Mouse (Mus musculus): Measurements from ENCODE around the gene Slc16a1.
"Not testable (repeated sequence)": the region's sequence is repeated elsewhere in the genome, so short reads cannot be mapped to it uniquely, and the experiment has no call there.

The Slc16a1 gene

GRCm38 (mm10) chr3:104674329-104675220, 36.1 kb downstream of the Slc16a1 start:
- peak; percentile 71 to 76 for DNase-seq (ENCODE audit: low spot score in 2 of 2)

DNA sequence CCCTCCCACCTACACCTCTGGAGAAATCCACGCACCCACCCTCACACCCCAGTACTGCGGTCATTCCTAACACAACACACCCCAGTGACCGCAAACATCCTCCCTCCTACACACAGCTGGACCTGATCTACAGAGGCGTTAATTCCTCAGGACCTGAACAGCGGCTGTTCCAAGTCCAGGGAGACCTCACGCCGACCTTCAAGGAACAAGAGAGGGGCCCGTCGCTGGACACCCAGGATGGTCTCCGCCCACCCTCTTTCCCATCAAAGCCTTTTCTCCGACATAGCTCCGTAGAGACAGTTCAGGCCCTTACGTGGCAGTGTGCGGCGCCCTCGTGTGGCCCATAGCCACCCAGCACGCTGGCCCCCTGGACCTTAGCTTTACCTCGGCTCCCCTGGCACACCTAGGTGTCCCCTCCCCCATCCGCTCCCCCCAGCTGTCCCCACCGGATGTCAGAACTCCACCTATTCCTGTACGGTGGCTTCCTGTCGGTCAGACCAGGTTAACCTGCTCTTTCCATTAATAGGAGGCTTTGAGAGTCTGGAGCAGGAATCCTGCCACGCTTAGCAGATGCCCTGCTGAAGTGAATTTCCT, 36.9 kb downstream of the Slc16a1 start:
- peak; percentile 76 to 81 for DNase-seq (ENCODE audit: low spot score in 2 of 2)

DNA sequence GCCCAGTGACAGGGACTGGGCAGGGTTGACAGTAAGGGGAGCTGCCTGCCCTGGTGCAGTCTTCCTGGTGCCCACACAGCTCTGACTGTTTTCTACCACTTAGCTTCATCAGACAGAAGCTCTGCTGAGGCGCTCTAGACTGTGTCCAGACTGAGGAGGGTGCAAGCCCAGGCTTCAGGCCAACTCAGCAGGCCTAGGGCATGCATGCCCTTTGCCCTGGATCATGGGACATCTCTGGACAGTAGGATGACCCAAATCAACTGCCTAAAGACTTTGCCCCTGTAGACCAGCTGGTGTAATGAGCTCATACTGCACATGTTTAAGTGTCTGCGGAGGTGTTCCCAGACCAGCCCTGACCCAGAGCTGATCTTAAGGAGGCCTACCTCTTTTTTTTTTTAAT, 39.3 kb downstream of the Slc16a1 start:
- DNase-seq (ENCODE audit: low spot score in 2 of 2) = no peak

- DNase-seq (ENCODE audit: low spot score in 2 of 2) = no peak
Observed at GRCm38 (mm10) chr3:104678826-104679225, 40.4 kb downstream of the Slc16a1 start.

DNA sequence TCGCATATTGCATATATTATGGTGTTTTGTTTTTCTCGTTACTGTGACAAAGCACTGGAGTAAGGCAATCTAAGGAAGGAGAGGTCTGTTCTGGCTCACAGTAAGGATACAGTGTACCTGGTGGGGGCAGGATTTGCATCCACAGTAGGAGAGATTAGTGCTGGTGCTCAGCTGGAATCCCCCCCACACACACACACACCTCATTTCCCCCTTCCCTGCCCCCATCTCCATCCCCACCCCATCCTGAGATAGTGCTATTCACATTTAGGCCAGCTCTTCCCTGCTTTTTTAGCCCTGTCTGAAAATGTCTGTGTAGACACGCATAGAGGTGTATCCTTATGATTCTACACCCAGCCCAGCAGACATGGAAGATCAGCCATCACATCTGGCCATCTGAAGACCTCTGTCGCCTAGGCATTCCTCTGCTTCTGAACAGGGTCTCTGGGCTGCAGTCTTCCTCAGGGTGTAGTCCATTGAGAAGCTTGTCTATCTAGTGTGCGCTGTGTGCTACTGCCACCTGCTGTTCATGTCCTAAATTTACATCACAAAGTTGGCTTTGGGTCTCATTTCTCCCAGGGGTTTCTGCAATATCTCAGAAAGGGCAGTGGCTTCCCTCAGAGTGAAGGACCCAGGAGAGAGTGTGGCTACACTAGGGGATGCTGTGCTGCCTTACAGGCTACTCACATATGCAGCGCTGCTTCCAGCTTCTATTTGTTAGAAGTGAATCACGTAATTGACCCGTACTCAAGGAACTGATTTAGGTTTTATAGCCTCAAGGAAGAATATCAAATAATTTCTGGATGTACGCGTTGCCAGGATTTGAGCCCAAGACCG, 44.4 kb downstream of the Slc16a1 start:
- DNase-seq (ENCODE audit: low spot score in 2 of 2) = peak; percentile 38 to 48

GRCm38 (mm10) chr3:104700751-104701335, 62.4 kb downstream of the Slc16a1 start:
- peak; percentile 33 to 39 for DNase-seq (ENCODE audit: low spot score in 2 of 2)

DNA sequence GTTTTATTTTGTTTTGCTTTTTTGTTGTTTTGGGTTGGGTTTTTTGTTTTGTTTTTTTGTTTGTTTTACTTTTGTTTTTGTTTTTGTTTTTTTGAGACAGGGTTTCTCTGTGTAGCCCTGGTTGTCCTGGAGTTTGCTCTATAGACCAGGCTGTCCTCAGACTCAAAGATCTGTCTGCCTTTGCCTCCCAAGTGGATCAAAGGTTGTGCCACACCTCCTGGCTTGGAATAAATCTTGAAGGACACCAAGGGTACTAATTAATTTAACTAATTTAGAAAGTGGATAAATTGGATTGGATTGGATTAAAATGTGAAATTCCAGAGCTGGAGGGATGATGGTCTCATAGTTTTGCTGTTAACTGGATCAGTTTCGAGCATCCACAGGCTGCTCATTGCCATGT, 63.3 kb downstream of the Slc16a1 start:
- no peak for DNase-seq (ENCODE audit: low spot score in 2 of 2)

DNA sequence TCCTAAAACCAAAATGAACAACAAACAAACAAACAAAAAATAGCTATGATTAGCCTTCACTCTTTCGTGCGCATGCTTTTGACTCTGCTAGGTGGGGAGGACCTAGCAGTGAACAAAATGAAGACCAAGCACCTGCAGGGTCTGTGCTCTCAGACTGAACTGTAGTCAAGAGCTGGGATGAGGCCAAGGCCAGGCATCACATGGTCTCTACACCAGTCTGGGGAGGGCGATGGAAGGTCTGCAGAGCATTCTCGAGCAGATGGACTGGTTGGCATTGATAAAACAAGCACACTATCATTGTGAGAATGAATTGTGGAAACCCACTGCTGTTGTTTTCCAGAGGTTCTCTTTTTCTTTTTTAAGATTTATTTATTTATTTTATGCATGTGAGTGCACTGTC, 65.5 kb downstream of the Slc16a1 start:
- DNase-seq (ENCODE audit: low spot score in 2 of 2) = no peak

- DNase-seq (ENCODE audit: low spot score in 2 of 2) = no peak
Observed at GRCm38 (mm10) chr3:104706446-104706845, 68.0 kb downstream of the Slc16a1 start.

- not testable (repeated sequence) for DNase-seq (ENCODE audit: low spot score in 2 of 2)
Observed at GRCm38 (mm10) chr3:104706951-104707771, 68.7 kb downstream of the Slc16a1 start.

DNA sequence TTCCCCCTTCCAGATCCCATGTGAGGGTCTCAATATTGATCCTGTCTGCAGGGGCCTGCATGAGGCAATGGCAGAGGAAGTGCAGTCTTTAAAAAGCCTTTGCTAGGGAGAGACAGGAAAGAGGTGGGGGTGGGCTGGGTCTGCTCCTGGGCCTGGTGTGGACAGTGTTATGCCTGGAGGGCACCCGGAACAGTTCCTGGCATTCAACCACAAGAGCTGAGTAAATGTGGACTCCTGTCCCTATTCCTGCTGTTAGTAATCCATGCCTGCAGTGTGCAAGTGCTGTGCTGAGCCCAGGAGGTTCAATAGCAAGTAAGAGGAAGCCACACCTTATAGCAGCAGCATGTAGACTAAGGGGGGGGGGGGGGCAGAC, 69.3 kb downstream of the Slc16a1 start:
- DNase-seq (ENCODE audit: low spot score in 2 of 2) = not testable (repeated sequence)

All from heart, adult 9 months (tissue).